Mouse (Mus musculus) thymus, adult 2 months (tissue): ENCODE results near the gene Col23a1. TPM values are rescaled to one million over a fixed set of nuclear protein-coding genes. Genes with fewer than 3 reads are reported as not detected.
A peak's percentile ranks its signal among the peaks of the same experiment; 100 is the strongest.

Experiments
- DNase-seq: peaks from one replicate; pipeline ENCODE4 v3.0.0; 2021
- H3K27ac ChIP-seq: fragments of 200-500 bp; 2 replicates; pipeline ENCODE4 v1.5.1; 2012; ENCODE audit warnings: low read length, control low read depth; ENCODE audit not compliant: control insufficient read depth, insufficient read depth
- H3K27me3 ChIP-seq: fragments of 200-500 bp; 2 replicates; pipeline ENCODE4 v1.6.1; 2012; ENCODE audit warnings: mild to moderate bottlenecking, low read length, moderate library complexity, mixed read lengths; ENCODE audit not compliant: control insufficient read depth, insufficient read depth
- H3K36me3 ChIP-seq: fragments of 200-500 bp; 2 replicates; pipeline ENCODE4 v1.6.1; 2012; ENCODE audit warnings: mild to moderate bottlenecking, low read length, moderate library complexity; ENCODE audit not compliant: control insufficient read depth, insufficient read depth
- H3K4me1 ChIP-seq: fragments of 200-500 bp; replicated peaks from 2 replicates; pipeline ENCODE4 v1.6.1; 2012; ENCODE audit warnings: low read length; ENCODE audit not compliant: control insufficient read depth, insufficient read depth
- H3K4me3 ChIP-seq: fragments of 200-500 bp; 2 replicates; pipeline ENCODE4 v1.5.1; 2012; ENCODE audit warnings: mild to moderate bottlenecking, low read length, control low read depth, moderate library complexity; ENCODE audit not compliant: control insufficient read depth, insufficient read depth
- CTCF ChIP-seq: fragments of 200-500 bp; IDR thresholded peaks from 2 replicates; pipeline ENCODE4 v1.5.1; 2012; ENCODE audit warnings: mild to moderate bottlenecking, control low read depth, low read length, moderate library complexity, borderline replicate concordance; ENCODE audit not compliant: control insufficient read depth, poor library complexity, insufficient read depth; ENCODE audit errors: extremely low read depth
- POLR2A ChIP-seq: fragments of 200-500 bp; IDR thresholded peaks from 2 replicates; pipeline ENCODE4 v1.6.1; 2012; ENCODE audit warnings: mild to moderate bottlenecking, low read length, control low read depth, moderate library complexity; ENCODE audit not compliant: control insufficient read depth, poor library complexity, insufficient read depth; ENCODE audit errors: extremely low read depth
- WGBS: fragments of 180-500 bp; shearing (Covaris S2); methylation state at CpG from one replicate; pipeline ENCODE4 v1.1.7; 2018; 5-methylcytosine and 5-hydroxymethylcytosine counted together
- polyA plus RNA-seq: library from polyadenylated mRNA; depleted of rRNA; stranded (reverse); fragments of >200 nt; gene quantifications from 2 replicates; pipeline ENCODE4 v1.2.3, GENCODE M21; 2012

The Col23a1 gene
- polyA plus RNA-seq, 1 experiment = 1.2 TPM

DNA sequence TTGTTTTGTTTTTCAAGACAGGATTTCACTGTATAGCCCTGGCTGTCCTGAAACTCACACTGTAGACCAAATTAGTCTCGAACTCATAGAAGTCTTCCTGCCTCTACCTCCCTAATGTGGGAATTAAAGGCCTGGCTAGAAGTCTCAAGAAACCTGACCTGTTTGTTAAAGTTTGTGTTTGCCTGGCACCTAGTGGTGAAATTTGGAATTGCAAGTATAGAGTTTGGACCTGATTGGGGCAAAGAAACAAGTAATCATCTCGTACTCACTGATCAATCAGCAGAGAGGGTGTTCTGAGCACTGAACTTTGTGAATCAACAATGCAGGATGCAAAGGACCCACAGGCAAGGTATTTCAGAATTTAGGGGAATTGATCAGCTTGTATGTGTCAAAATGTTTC, 244.6 kb downstream of the Col23a1 start:
- Histone ChIP-seq H3K36me3 (no peaks in the 10 kb centered on the region), H3K27ac (no peak overlapping the region), H3K27me3 (no peaks in the 10 kb centered on the region), H3K4me3 (no peak overlapping the region), H3K4me1 (no peaks in the 10 kb centered on the region; the same call in 1 of the 2 replicates)
- 38% methylated on average over 2 of the region's 2 CpGs for WGBS
- peak; percentile 51 for DNase-seq
- TF ChIP-seq CTCF = no peak
- TF ChIP-seq POLR2A = no peak

- 91% methylated on average over 7 of the region's 7 CpGs for WGBS
- H3K27ac ChIP-seq = no peak overlapping the region
- TF ChIP-seq POLR2A (no peak), CTCF (no peak)
Measured at GRCm38 (mm10) chr11:51538388-51538787, 248.7 kb downstream of the Col23a1 start.

DNA sequence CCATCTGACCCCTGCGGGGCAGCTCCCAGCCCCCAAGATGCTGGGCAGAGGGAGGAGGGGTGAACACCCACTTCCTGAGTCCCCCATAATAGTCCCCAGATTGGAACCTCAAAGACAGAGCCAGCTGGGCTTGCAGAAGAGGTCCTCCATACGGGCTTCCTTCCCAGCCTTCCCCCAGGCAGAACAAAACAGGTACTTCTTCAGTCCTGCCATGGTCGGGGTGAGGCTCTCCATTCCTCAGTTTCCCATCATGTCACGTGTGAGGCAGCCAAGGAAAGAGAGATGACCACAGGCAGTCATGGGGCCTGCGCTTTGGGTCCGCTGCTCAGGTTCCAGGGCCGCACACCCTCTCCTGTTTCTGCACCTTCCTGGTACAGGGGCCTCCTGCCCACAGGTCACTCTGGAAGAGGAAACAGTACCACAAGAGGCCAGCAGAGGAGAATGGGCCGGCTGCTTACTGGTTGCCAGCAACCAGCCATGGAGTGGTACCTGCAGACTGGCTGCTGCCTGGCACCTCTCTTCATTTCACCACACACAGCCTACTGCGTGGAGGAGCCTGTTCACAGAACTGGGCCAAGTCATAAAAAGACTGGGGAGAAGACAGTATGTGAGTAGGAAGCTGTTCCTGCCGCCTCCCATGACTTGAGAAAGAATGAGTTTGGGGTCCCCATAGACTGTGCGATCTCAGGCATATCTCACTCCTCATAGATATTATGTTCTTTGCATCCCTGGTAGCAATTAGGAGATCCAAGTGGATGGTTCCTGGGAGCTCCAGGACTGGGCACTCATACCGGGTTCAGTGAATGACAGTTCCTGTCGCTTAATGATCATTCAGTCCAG, 249.4 kb downstream of the Col23a1 start:
- H3K27ac ChIP-seq = no peak overlapping the region
- H3K4me3 ChIP-seq = no peak overlapping the region
- TF ChIP-seq POLR2A = no peak
- TF ChIP-seq CTCF = no peak
- no peaks in the 10 kb centered on the region; the same call in 1 of the 2 replicates for H3K4me1 ChIP-seq
- no peaks in the 10 kb centered on the region for H3K36me3 ChIP-seq
- no peaks in the 10 kb centered on the region for H3K27me3 ChIP-seq
- 52% methylated on average over 13 of the region's 13 CpGs for WGBS
- no peak for DNase-seq

More at GRCm38 (mm10) chr11:51538388-51538787, 248.7 kb downstream of the Col23a1 start:
- no peak for DNase-seq
- H3K27me3 ChIP-seq = no peaks in the 10 kb centered on the region
- no peaks in the 10 kb centered on the region for H3K36me3 ChIP-seq
- H3K4me3 ChIP-seq = no peak overlapping the region
- H3K4me1 ChIP-seq = no peaks in the 10 kb centered on the region; the same call in 1 of the 2 replicates

- Histone ChIP-seq H3K27ac (no peak overlapping the region), H3K36me3 (no peaks in the 10 kb centered on the region), H3K27me3 (no peaks in the 10 kb centered on the region), H3K4me1 (no peaks in the 10 kb centered on the region; the same call in 1 of the 2 replicates), H3K4me3 (no peak overlapping the region)
- TF ChIP-seq POLR2A (no peak), CTCF (peak; percentile 97)
- peak; percentile 94 for DNase-seq
- WGBS = 18% methylated on average over 10 of the region's 10 CpGs
Measured at GRCm38 (mm10) chr11:51539759-51540282, 250.1 kb downstream of the Col23a1 start.

DNA sequence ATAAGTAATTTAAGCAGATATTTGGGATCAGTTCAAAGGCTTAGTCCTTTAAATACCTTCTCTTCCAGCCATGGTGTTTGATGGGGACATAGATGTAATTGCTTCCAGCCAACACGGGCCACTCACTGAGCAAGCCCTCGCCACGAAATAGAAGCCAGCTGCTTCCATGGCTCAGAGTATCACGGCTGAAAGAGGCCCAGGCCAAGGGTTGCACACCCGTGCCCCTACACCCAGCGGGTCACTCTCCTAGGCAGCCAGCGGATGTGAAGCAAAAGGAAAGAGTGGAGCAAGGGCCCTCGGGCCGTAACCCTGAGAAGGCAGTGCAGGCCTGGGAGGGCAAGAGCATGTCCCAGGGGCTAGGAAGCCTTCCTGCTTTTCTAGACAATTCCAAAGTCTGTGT, 252.7 kb downstream of the Col23a1 start:
- Histone ChIP-seq H3K27ac (no peak overlapping the region), H3K4me1 (no peaks in the 10 kb centered on the region; the same call in 1 of the 2 replicates), H3K4me3 (no peak overlapping the region), H3K36me3 (no peaks in the 10 kb centered on the region), H3K27me3 (no peaks in the 10 kb centered on the region)
- 86% methylated on average over 9 of the region's 9 CpGs for WGBS
- no peak for DNase-seq
- TF ChIP-seq CTCF (no peak), POLR2A (no peak)

GRCm38 (mm10) chr11:51543487-51544050, 253.8 kb downstream of the Col23a1 start:
- Histone ChIP-seq H3K36me3 (no peaks in the 10 kb centered on the region), H3K27ac (no peak overlapping the region), H3K4me3 (no peak overlapping the region), H3K4me1 (no peaks in the 10 kb centered on the region; the same call in 1 of the 2 replicates), H3K27me3 (no peaks in the 10 kb centered on the region)
- WGBS = 92% methylated on average over 7 of the region's 7 CpGs
- no peak for DNase-seq
- TF ChIP-seq CTCF = no peak
- TF ChIP-seq POLR2A = no peak

- DNase-seq = no peak
- Histone ChIP-seq H3K27ac (no peak overlapping the region), H3K4me1 (no peaks in the 10 kb centered on the region), H3K4me3 (no peak overlapping the region), H3K27me3 (no peaks in the 10 kb centered on the region), H3K36me3 (no peaks in the 10 kb centered on the region)
- TF ChIP-seq CTCF = no peak
- 33% methylated on average over 2 of the region's 2 CpGs for WGBS
Measured at GRCm38 (mm10) chr11:51544413-51544812, 254.7 kb downstream of the Col23a1 start.
